Mouse (Mus musculus) MEL (cell line): Measurements from ENCODE around the gene Clec16a. TPM values are rescaled to one million over a fixed set of nuclear protein-coding genes. Genes with fewer than 3 reads are reported as not detected.

Experiments
- DNase-seq: peaks from one replicate; pipeline ENCODE4 v3.0.0; 2011; ENCODE audit warnings: low read depth, low spot score
- H3K27ac ChIP-seq: 2 replicates; pipeline ENCODE4 v1.5.1; 2012; ENCODE audit warnings: low read depth, mild to moderate bottlenecking, control low read depth, low read length, moderate library complexity; ENCODE audit not compliant: control insufficient read depth
- H3K27me3 ChIP-seq, 2 experiments: fragments of 150-350 bp in 1 of 2; sonication (generic) in 1 of 2; 2 replicates each; pipeline ENCODE4 v1.6.1; 2012; ENCODE audit warnings: low read length in 2 of 2, mild to moderate bottlenecking in 2 of 2, improper control_type of control experiment in 1 of 2, moderate library complexity in 1 of 2; ENCODE audit not compliant: insufficient read depth in 2 of 2, control insufficient read depth in 1 of 2
- H3K36me3 ChIP-seq, 2 experiments: 2 replicates each; pipeline ENCODE4 v1.6.1; 2012 to 2014; ENCODE audit warnings: low read length in 2 of 2, improper control_type of control experiment in 1 of 2, inconsistent platforms in 1 of 2, mild to moderate bottlenecking in 1 of 2; ENCODE audit not compliant: insufficient read depth in 2 of 2, control insufficient read depth in 1 of 2
- H3K4me1 ChIP-seq, 2 experiments: fragments of 150-350 bp in 1 of 2; sonication (generic) in 1 of 2; 2 replicates each; pipeline ENCODE4 v1.6.1; 2012; ENCODE audit warnings: low read length in 2 of 2, improper control_type of control experiment in 1 of 2, mild to moderate bottlenecking in 1 of 2; ENCODE audit not compliant: insufficient read depth in 2 of 2, control insufficient read depth in 1 of 2
- H3K4me3 ChIP-seq, 2 experiments: fragments of 150-350 bp in 1 of 2; sonication (generic) in 1 of 2; 2 replicates each; pipeline ENCODE4 v1.5.1; 2012; ENCODE audit warnings: low read depth in 2 of 2, low read length in 2 of 2, mild to moderate bottlenecking in 2 of 2, moderate library complexity in 2 of 2, control low read depth in 1 of 2, improper control_type of control experiment in 1 of 2; ENCODE audit not compliant: control insufficient read depth in 1 of 2, insufficient read depth in 1 of 2
- H3K79me2 ChIP-seq: 2 replicates; pipeline ENCODE4 v1.6.1; 2012; ENCODE audit warnings: mild to moderate bottlenecking, low read length, moderate library complexity; ENCODE audit not compliant: control insufficient read depth, poor library complexity, insufficient read depth
- H3K9ac ChIP-seq: 2 replicates; pipeline ENCODE4 v1.6.1; 2012; ENCODE audit warnings: low read depth, mild to moderate bottlenecking, control low read depth, low read length, moderate library complexity; ENCODE audit not compliant: control insufficient read depth, poor library complexity, severe bottlenecking
- H3K9me3 ChIP-seq: fragments of 150-350 bp; sonication (generic); replicated peaks from 2 replicates; pipeline ENCODE4 v1.6.1; 2012; ENCODE audit warnings: mild to moderate bottlenecking, low read length, improper control_type of control experiment, moderate library complexity; ENCODE audit not compliant: insufficient read depth
- CTCF ChIP-seq, 3 experiments: IDR thresholded peaks in 2 of 3; conservative IDR thresholded peaks in 1 of 3; 2 replicates each; pipeline ENCODE4 v1.5.1; 2011 to 2012; ENCODE audit warnings: low read length in 3 of 3, low read depth in 2 of 3, mild to moderate bottlenecking in 2 of 3, improper control_type of control experiment in 1 of 3, inconsistent platforms in 1 of 3, mixed read lengths in 1 of 3, moderate library complexity in 1 of 3; ENCODE audit not compliant: control insufficient read depth in 1 of 3, insufficient read depth in 1 of 3, poor library complexity in 1 of 3, severe bottlenecking in 1 of 3
- ELF1 ChIP-seq: IDR thresholded peaks from 2 replicates; pipeline ENCODE4 v1.6.1; 2014; ENCODE audit warnings: low read depth, mild to moderate bottlenecking, inconsistent platforms, low read length, improper control_type of control experiment, moderate library complexity
- EP300 ChIP-seq, 2 experiments: IDR thresholded peaks; 2 replicates each; pipeline ENCODE4 v1.6.1; 2011; ENCODE audit warnings: improper control_type of control experiment in 2 of 2, low read length in 2 of 2, low read depth in 1 of 2, mild to moderate bottlenecking in 1 of 2
- ETS1 ChIP-seq: IDR thresholded peaks from 2 replicates; pipeline ENCODE4 v1.6.1; 2012; ENCODE audit warnings: low read depth, mild to moderate bottlenecking, inconsistent platforms, low read length, improper control_type of control experiment, moderate library complexity
- GATA1 ChIP-seq: IDR thresholded peaks from 2 replicates; pipeline ENCODE4 v1.6.1; 2011; ENCODE audit warnings: low read depth, low read length, improper control_type of control experiment
- HCFC1 ChIP-seq: IDR thresholded peaks from 2 replicates; pipeline ENCODE4 v1.6.1; 2012; ENCODE audit warnings: low read depth, mild to moderate bottlenecking, inconsistent platforms, low read length, improper control_type of control experiment, moderate library complexity
- MAX ChIP-seq: IDR thresholded peaks from 2 replicates; pipeline ENCODE4 v1.6.1; 2011; ENCODE audit warnings: low read length, improper control_type of control experiment
- MAZ ChIP-seq: IDR thresholded peaks from 2 replicates; pipeline ENCODE4 v1.6.1; 2012; ENCODE audit warnings: low read depth, mild to moderate bottlenecking, inconsistent platforms, low read length, improper control_type of control experiment
- MXI1 ChIP-seq: IDR thresholded peaks from 2 replicates; pipeline ENCODE4 v1.6.1; 2011; ENCODE audit warnings: mild to moderate bottlenecking, low read depth, low read length, improper control_type of control experiment
- MYB ChIP-seq: IDR thresholded peaks from 2 replicates; pipeline ENCODE4 v1.6.1; 2011; ENCODE audit warnings: mild to moderate bottlenecking, low read depth, low read length, improper control_type of control experiment
- MYC ChIP-seq: IDR thresholded peaks from 2 replicates; pipeline ENCODE4 v1.6.1; 2011; ENCODE audit warnings: low read depth, mild to moderate bottlenecking, low read length, improper control_type of control experiment, moderate library complexity
- NELFE ChIP-seq: IDR thresholded peaks from 2 replicates; pipeline ENCODE4 v1.6.1; 2011; ENCODE audit warnings: low read depth, low read length, improper control_type of control experiment
- NRF1 ChIP-seq: IDR thresholded peaks from 2 replicates; pipeline ENCODE4 v1.6.1; 2014; ENCODE audit warnings: low read depth, mild to moderate bottlenecking, inconsistent platforms, low read length, improper control_type of control experiment, moderate library complexity; ENCODE audit not compliant: poor library complexity, insufficient read depth, severe bottlenecking
- POLR2A ChIP-seq, 2 experiments: IDR thresholded peaks; 2 replicates each; pipeline ENCODE4 v1.6.1; 2011 to 2012; ENCODE audit warnings: low read length in 2 of 2, mild to moderate bottlenecking in 2 of 2, control low read depth in 1 of 2, improper control_type of control experiment in 1 of 2, low read depth in 1 of 2, moderate library complexity in 1 of 2; ENCODE audit not compliant: control insufficient read depth in 1 of 2, insufficient read depth in 1 of 2, poor library complexity in 1 of 2
- POLR2AphosphoS2 ChIP-seq: IDR thresholded peaks from 2 replicates; pipeline ENCODE4 v1.6.1; 2011; ENCODE audit warnings: low read length, improper control_type of control experiment
- POLR2AphosphoS5 ChIP-seq: IDR thresholded peaks from 2 replicates; pipeline ENCODE4 v1.6.1; 2012; ENCODE audit warnings: low read depth, borderline replicate concordance, mild to moderate bottlenecking, inconsistent platforms, low read length, moderate library complexity, mixed read lengths
- RAD21 ChIP-seq: IDR thresholded peaks from 2 replicates; pipeline ENCODE4 v1.6.1; 2011; ENCODE audit warnings: mild to moderate bottlenecking, low read depth, low read length, improper control_type of control experiment
- RCOR1 ChIP-seq: IDR thresholded peaks from 2 replicates; pipeline ENCODE4 v1.6.1; 2012; ENCODE audit warnings: low read depth, mild to moderate bottlenecking, inconsistent platforms, low read length, improper control_type of control experiment
- SIN3A ChIP-seq: IDR thresholded peaks from 2 replicates; pipeline ENCODE4 v1.6.1; 2012; ENCODE audit warnings: low read length, improper control_type of control experiment, inconsistent platforms
- SMC3 ChIP-seq: IDR thresholded peaks from 2 replicates; pipeline ENCODE4 v1.6.1; 2011; ENCODE audit warnings: low read depth, low read length, improper control_type of control experiment
- TAL1 ChIP-seq: IDR thresholded peaks from 2 replicates; pipeline ENCODE4 v1.6.1; 2012; ENCODE audit warnings: mild to moderate bottlenecking, inconsistent platforms, low read length, moderate library complexity, mixed read lengths
- TBP ChIP-seq: IDR thresholded peaks from 2 replicates; pipeline ENCODE4 v1.8.0; 2011; ENCODE audit warnings: low read depth, low read length, improper control_type of control experiment
- TCF12 ChIP-seq: IDR thresholded peaks from 2 replicates; pipeline ENCODE4 v1.6.1; 2014; ENCODE audit warnings: low read depth, mild to moderate bottlenecking, inconsistent platforms, low read length, improper control_type of control experiment, moderate library complexity
- UBTF ChIP-seq: IDR thresholded peaks from 2 replicates; pipeline ENCODE4 v1.6.1; 2012; ENCODE audit warnings: low read depth, mild to moderate bottlenecking, inconsistent platforms, low read length, improper control_type of control experiment, moderate library complexity, borderline replicate concordance; ENCODE audit not compliant: insufficient read depth
- USF1 ChIP-seq: IDR thresholded peaks from 2 replicates; pipeline ENCODE4 v1.6.1; 2014; ENCODE audit warnings: low read depth, mild to moderate bottlenecking, inconsistent platforms, low read length, improper control_type of control experiment, moderate library complexity
- polyA plus RNA-seq, 2 experiments: library from polyadenylated mRNA; stranded (reverse) in 1 of 2; unstranded in 1 of 2; fragments of >175 nt in 1 of 2; fragments of >200 nt in 1 of 2; gene quantifications; 2 replicates each; pipeline versions ENCODE4 v1.2.1 to v1.2.4; 2012; ENCODE audit warnings: low replicate concordance in 2 of 2, low read depth in 1 of 2; ENCODE audit not compliant: insufficient read length in 2 of 2, insufficient read depth in 1 of 2, missing spikeins in 1 of 2
- total RNA-seq: library from RNA; depleted of rRNA; stranded (reverse); fragments of 300-350 nt; gene quantifications from 2 replicates; pipeline ENCODE4 v1.2.3, GENCODE M21; 2012

Gene Clec16a
- total and polyA plus RNA-seq, 3 experiments: 10.4 to 49.3 (median 22.1) TPM

GRCm38 (mm10) chr16:10652935-10653334 is 107.8 kb downstream of the Clec16a start:
- Histone ChIP-seq H3K4me1 (no peaks in the 10 kb centered on the region), H3K27ac (no peak overlapping the region), H3K4me3 (no peak overlapping the region), H3K9me3 (no peaks in the 10 kb centered on the region), H3K27me3 (no peaks in the 10 kb centered on the region), H3K9ac (no peak overlapping the region), H3K36me3 (no peaks in the 10 kb centered on the region), H3K79me2 (no peaks in the 10 kb centered on the region)
- TF ChIP-seq TBP: no peak
- no peak for TF ChIP-seq CTCF (IDR thresholded peaks at IDR 0.05 in 2 of 3, conservative IDR thresholded peaks at IDR 0.05 in 1 of 3; ENCODE audit: control insufficient read depth in 1 of 3, insufficient read depth in 1 of 3, low read depth in 2 of 3, low read length in 3 of 3, poor library complexity in 1 of 3, severe bottlenecking in 1 of 3)
- TF ChIP-seq POLR2A (IDR thresholded peaks at IDR 0.05; ENCODE audit: control insufficient read depth in 1 of 2, insufficient read depth in 1 of 2, low read depth in 1 of 2, low read length in 2 of 2, poor library complexity in 1 of 2): no peak
- TF ChIP-seq SIN3A: no peak
- TF ChIP-seq TAL1: no peak
- no peak for TF ChIP-seq MXI1
- TF ChIP-seq MYB: no peak
- TF ChIP-seq MAZ: no peak
- no peak for TF ChIP-seq UBTF
- TF ChIP-seq GATA1: no peak
- no peak for TF ChIP-seq NRF1
- TF ChIP-seq EP300 (IDR thresholded peaks at IDR 0.05; ENCODE audit: low read depth in 1 of 2, low read length in 2 of 2): no peak
- TF ChIP-seq USF1: no peak
- no peak for DNase-seq

GRCm38 (mm10) chr16:10655236-10655635 is 110.1 kb downstream of the Clec16a start:
- Histone ChIP-seq H3K36me3 (no peaks in the 10 kb centered on the region), H3K9ac (no peak overlapping the region), H3K27me3 (no peaks in the 10 kb centered on the region), H3K79me2 (no peaks in the 10 kb centered on the region), H3K9me3 (no peaks in the 10 kb centered on the region), H3K4me3 (no peak overlapping the region), H3K27ac (no peak overlapping the region), H3K4me1 (no peaks in the 10 kb centered on the region)
- TF ChIP-seq HCFC1: no peak
- no peak for TF ChIP-seq SMC3
- no peak for TF ChIP-seq ETS1
- no peak for TF ChIP-seq TCF12
- TF ChIP-seq MYC: no peak
- TF ChIP-seq ELF1: no peak
- no peak for TF ChIP-seq UBTF
- no peak for TF ChIP-seq POLR2AphosphoS5
- no peak for TF ChIP-seq POLR2AphosphoS2
- TF ChIP-seq CTCF (IDR thresholded peaks at IDR 0.05 in 2 of 3, conservative IDR thresholded peaks at IDR 0.05 in 1 of 3; ENCODE audit: control insufficient read depth in 1 of 3, insufficient read depth in 1 of 3, low read depth in 2 of 3, low read length in 3 of 3, poor library complexity in 1 of 3, severe bottlenecking in 1 of 3): no peak
- no peak for TF ChIP-seq MAX
- no peak for TF ChIP-seq NELFE
- TF ChIP-seq RCOR1: no peak
- TF ChIP-seq MXI1: no peak
- TF ChIP-seq RAD21: no peak
- DNase-seq: no peak
